Mouse (Mus musculus) bone marrow, adult 2 months (tissue): ENCODE measurements around the gene Pdxk.

Source experiments
- CTCF ChIP-seq: fragments of 200-500 bp; IDR thresholded peaks from 2 replicates; pipeline ENCODE4 v1.5.1; 2011; ENCODE audit warnings: low read length, control low read depth; ENCODE audit not compliant: control insufficient read depth, insufficient read depth
- POLR2A ChIP-seq: fragments of 200-500 bp; IDR thresholded peaks from 2 replicates; pipeline ENCODE4 v1.6.1; 2011; ENCODE audit warnings: low read depth, mild to moderate bottlenecking, control low read depth, low read length, borderline replicate concordance; ENCODE audit not compliant: control insufficient read depth

DNA sequence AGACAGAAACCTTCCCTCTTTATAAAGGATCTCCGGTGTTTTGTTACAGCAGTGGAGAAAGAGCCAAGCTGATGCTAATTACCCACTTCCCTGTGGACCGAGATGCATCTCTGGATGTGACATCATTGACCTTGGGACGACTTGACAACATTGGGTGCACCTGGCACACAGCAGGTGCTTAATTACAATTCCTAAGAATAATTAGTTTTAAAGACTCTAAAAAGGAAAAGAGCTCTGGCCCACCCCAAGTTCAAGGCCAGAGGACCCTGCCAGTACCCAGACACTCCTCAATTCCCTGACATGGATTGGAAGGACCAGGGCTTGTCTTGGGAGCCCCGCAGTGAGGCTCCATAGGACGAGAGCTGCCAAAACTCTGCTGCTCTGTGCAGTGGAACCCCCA is 23.2 kb downstream of the Pdxk start:
- TF ChIP-seq CTCF (no peak), POLR2A (no peak)
